Mouse (Mus musculus) liver, embryonic 15.5 days (tissue): Measurements from ENCODE around the gene Pim3. TPM values are rescaled to one million over a fixed set of nuclear protein-coding genes. Genes with fewer than 3 reads are reported as not detected.

ENCODE experiments used
- ATAC-seq: fragments of 200-750 bp; cut with Nextera tagmentation; 2 replicates; pipeline ENCODE4 v1.8.0; 2017; ENCODE audit warnings: moderate number of reproducible peaks, mild to moderate bottlenecking, moderate library complexity; ENCODE audit not compliant: insufficient read depth
- H3K27ac ChIP-seq: fragments of 300-500 bp; sonication (generic); replicated peaks from 2 replicates; pipeline ENCODE4 v1.5.1; 2015; ENCODE audit warnings: mild to moderate bottlenecking, inconsistent platforms
- H3K27me3 ChIP-seq: fragments of 300-500 bp; sonication (generic); 2 replicates; pipeline ENCODE4 v1.6.1; 2015; ENCODE audit warnings: mild to moderate bottlenecking, inconsistent platforms
- H3K36me3 ChIP-seq: fragments of 300-500 bp; sonication (generic); replicated peaks from 2 replicates; pipeline ENCODE4 v1.6.1; 2015; ENCODE audit warnings: moderate library complexity, mild to moderate bottlenecking, inconsistent platforms
- H3K4me1 ChIP-seq: fragments of 300-500 bp; sonication (generic); replicated peaks from 2 replicates; pipeline ENCODE4 v1.6.1; 2015; ENCODE audit warnings: inconsistent platforms
- H3K4me2 ChIP-seq: fragments of 300-500 bp; sonication (generic); 2 replicates; pipeline ENCODE4 v1.6.1; 2015; ENCODE audit warnings: moderate library complexity, mild to moderate bottlenecking, inconsistent platforms
- H3K4me3 ChIP-seq: fragments of 300-500 bp; sonication (generic); replicated peaks from 2 replicates; pipeline ENCODE4 v1.5.1; 2015; ENCODE audit warnings: mild to moderate bottlenecking, inconsistent platforms
- H3K9ac ChIP-seq: fragments of 300-500 bp; sonication (generic); 2 replicates; pipeline ENCODE4 v1.6.1; 2015; ENCODE audit warnings: moderate library complexity, mild to moderate bottlenecking, inconsistent platforms
- H3K9me3 ChIP-seq: fragments of 300-500 bp; sonication (generic); replicated peaks from 2 replicates; pipeline ENCODE4 v1.6.1; 2016; ENCODE audit warnings: inconsistent platforms
- WGBS: fragments of 180-500 bp; shearing (Covaris S2); methylation state at CpG from one replicate; pipeline ENCODE4 v1.1.7; 2015; ENCODE audit warnings: mixed read lengths; ENCODE audit not compliant: insufficient replicate concordance; 5-methylcytosine and 5-hydroxymethylcytosine counted together
- polyA plus RNA-seq: library from polyadenylated mRNA; unstranded; fragments of >200 nt; fragmentation: Nextera tagmentation; extraction: Ambion mirVana; gene quantifications from 2 replicates; pipeline ENCODE4 v1.2.1, GENCODE M21; 2015

Gene Pim3
- polyA plus RNA-seq, 1 experiment from 2014 or later = 22.0 TPM

DNA sequence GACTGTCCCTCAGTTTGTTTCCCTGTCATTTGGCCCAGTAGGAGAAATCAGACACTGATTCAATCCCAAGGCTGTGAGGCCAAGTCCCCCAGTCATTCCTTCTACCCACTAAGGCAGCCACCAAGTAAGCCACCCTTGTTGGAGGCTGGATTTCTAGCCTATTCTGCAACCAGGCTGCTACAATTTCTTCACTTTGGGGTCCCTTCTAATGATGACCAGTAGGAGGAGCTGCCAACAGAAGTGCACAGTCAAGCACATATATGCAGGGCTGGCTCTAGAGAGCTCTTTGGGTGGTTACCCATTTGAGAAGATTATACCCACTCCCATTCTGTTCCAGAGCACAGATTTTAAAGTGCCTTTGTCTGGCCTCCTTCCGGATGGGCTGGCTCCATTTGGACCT lies 41.1 kb downstream of the Pim3 start:
- no peak overlapping the region for H3K27ac ChIP-seq
- 63% methylated on average over 1 of the region's 1 CpGs for WGBS

GRCm38 (mm10) chr15:88904056-88904811 lies 42.2 kb downstream of the Pim3 start:
- no peaks in the 10 kb centered on the region for H3K27me3 ChIP-seq
- H3K9ac ChIP-seq = no peak overlapping the region
- no peaks in the 10 kb centered on the region for H3K9me3 ChIP-seq
- H3K4me1 ChIP-seq = no peaks in the 10 kb centered on the region
- H3K36me3 ChIP-seq = no peaks in the 10 kb centered on the region
- H3K4me2 ChIP-seq = no peak overlapping the region
- WGBS = 58% methylated on average over 14 of the region's 14 CpGs
- ATAC-seq = no peak
- H3K27ac ChIP-seq = no peak overlapping the region
- H3K4me3 ChIP-seq = no peak overlapping the region

More for the DNA sequence above, 41.1 kb downstream of the Pim3 start:
- Histone ChIP-seq H3K4me2 (no peak overlapping the region), H3K36me3 (no peaks in the 10 kb centered on the region), H3K4me1 (no peaks in the 10 kb centered on the region), H3K9me3 (no peaks in the 10 kb centered on the region), H3K4me3 (no peak overlapping the region), H3K27me3 (no peaks in the 10 kb centered on the region), H3K9ac (no peak overlapping the region)
- ATAC-seq = no peak

- H3K27ac ChIP-seq = no peak overlapping the region
- H3K27me3 ChIP-seq = no peaks in the 10 kb centered on the region
- ATAC-seq = no peak
- H3K9me3 ChIP-seq = no peaks in the 10 kb centered on the region
- no peak overlapping the region for H3K9ac ChIP-seq
- H3K4me1 ChIP-seq = no peaks in the 10 kb centered on the region
- no peaks in the 10 kb centered on the region for H3K36me3 ChIP-seq
- no peak overlapping the region for H3K4me3 ChIP-seq
- H3K4me2 ChIP-seq = no peak overlapping the region
- 62% methylated on average over 4 of the region's 4 CpGs for WGBS
Measured at GRCm38 (mm10) chr15:88906347-88906746, 44.4 kb downstream of the Pim3 start.

GRCm38 (mm10) chr15:88915046-88915445 lies 53.1 kb downstream of the Pim3 start:
- H3K27me3 ChIP-seq = no peaks in the 10 kb centered on the region
- WGBS = 73% methylated on average over 7 of the region's 7 CpGs
- no peak overlapping the region for H3K4me3 ChIP-seq
- ATAC-seq = no peak
- no peaks in the 10 kb centered on the region for H3K9me3 ChIP-seq
- no peaks in the 10 kb centered on the region for H3K36me3 ChIP-seq
- H3K27ac ChIP-seq = no peak overlapping the region
- no peak overlapping the region for H3K4me2 ChIP-seq
- no peaks in the 10 kb centered on the region for H3K4me1 ChIP-seq
- no peak overlapping the region for H3K9ac ChIP-seq

Other genes starting within 250 kb of the Pim3 start
- gene Brd1, start 128.0 kb upstream of the Pim3 start, polyA plus RNA-seq = 5.8 and 6.6 TPM in 2 replicates
- gene Zbed4, start 110.5 kb upstream of the Pim3 start, polyA plus RNA-seq = 10.6 and 10.7 TPM in 2 replicates
- 5.5 and 6.0 TPM in 2 replicates for gene Alg12, start 42.9 kb upstream of the Pim3 start, polyA plus RNA-seq
- gene Creld2, start 42.5 kb upstream of the Pim3 start, polyA plus RNA-seq = 39.6 and 46.2 TPM in 2 replicates
- gene Ttll8, start 92.2 kb downstream of the Pim3 start, polyA plus RNA-seq = not detected in 2 replicates
- not detected in 2 replicates for gene Mlc1, start 116.8 kb downstream of the Pim3 start, polyA plus RNA-seq
- gene Mov10l1, start 120.7 kb downstream of the Pim3 start, polyA plus RNA-seq = not detected in 2 replicates
- gene Panx2, start 197.5 kb downstream of the Pim3 start, polyA plus RNA-seq = not detected in 2 replicates
- 19.2 and 23.8 TPM in 2 replicates for gene Trabd, start 212.9 kb downstream of the Pim3 start, polyA plus RNA-seq
- 9.3 and 10.7 TPM in 2 replicates for gene Selenoo, start 226.9 kb downstream of the Pim3 start, polyA plus RNA-seq